Mouse (Mus musculus): ENCODE measurements around the gene Skiv2l.

DNA sequence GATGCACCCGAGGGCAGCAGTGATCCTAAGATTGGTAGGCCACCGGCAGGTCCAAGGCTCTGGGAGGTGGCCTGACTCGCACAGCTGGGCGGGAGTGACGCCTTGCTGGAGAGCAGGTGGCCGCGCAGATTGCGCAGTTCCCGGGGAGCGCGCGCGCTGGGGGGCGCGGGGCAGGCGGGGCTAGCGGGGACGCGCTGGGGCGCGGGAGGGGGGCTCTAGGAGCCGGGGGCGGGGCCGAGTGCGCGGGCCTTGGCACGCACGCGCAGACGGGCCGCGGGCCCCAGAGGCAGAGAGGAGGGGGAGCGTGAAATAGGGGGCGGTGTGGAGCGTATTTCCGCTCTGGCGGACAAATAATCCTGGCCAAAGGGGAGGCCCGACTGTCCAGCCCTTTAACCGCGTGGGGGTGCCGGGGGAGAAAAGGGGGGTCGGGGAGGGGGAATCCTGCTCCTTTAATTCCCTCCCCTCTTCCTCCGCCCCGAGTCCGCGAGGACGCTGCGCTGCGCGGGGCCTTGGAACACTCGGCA, 44.1 kb upstream of the Skiv2l start:
- TF ChIP-seq CTCF (IDR thresholded peaks at IDR 0.05; ENCODE audit: low read depth) (no peak; the same call in 1 of the 2 replicates), EP300 (IDR thresholded peaks at IDR 0.05; ENCODE audit: low read depth) (no peak)

Data from heart, postnatal 0 days (tissue).